Comparison of ENCODE assay signal across 7 mouse cellular contexts in the genomic region with DNA sequence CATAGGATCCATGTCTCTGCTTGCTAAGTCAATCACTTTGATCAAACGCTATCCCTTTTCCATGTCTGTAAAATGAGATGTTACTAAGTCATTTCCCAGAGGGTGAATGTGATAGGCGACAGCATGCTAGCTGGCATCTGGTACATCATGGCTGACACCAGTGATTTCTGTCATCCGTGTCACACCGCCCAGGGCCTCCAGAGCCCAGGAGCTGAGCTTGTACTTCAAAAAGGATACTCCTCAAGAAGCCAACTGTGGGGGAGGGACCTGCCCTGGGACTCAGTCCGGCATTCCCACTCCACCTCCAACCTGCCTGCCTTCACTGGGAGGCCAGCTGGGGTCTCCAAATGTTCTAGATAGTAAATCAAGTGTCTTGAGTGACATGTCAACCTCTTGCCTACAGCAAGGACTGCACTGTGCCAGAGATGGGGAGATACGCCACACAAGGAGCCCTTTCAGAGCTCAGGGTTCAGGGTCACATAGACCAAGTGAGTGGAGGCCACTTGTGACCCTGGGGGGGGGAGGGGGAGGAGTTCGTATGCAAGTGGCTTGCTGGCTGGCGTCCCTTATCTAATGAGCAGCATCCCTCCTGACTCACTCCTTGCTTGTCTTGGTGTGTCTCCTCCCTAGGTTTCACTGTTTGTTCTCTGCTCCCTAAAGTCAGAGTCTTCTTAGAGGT. TPM values are rescaled to one million over a fixed set of nuclear protein-coding genes. Genes with fewer than 3 reads are reported as not detected.
DNase-seq lines count a peak whose midpoint lies in the region; ATAC-seq and TF ChIP-seq lines count a peak whose summit lies in the region.

No protein-coding gene starts in this region.

- no peaks in the 10 kb centered on the region for H3K9me3 ChIP-seq in megakaryocyte, embryonic 14.5 days
- H3K9me3 ChIP-seq in forebrain, embryonic 12.5 days: no peaks in the 10 kb centered on the region
- H3K9me3 ChIP-seq in liver, embryonic 14.5 days (ENCODE audit: control insufficient read depth, low read length): no peaks in the 10 kb centered on the region
- peaks cover 9% of the 10 kb centered on the region for H3K9me3 ChIP-seq in stomach, embryonic 16.5 days (replicated peaks; ENCODE audit: control insufficient read depth, low read length)

- H3K36me3 ChIP-seq in megakaryocyte, embryonic 14.5 days (replicated peaks; ENCODE audit: low read length): peaks cover 14% of the 10 kb centered on the region
- H3K36me3 ChIP-seq in forebrain, embryonic 12.5 days (replicated peaks): no peaks in the 10 kb centered on the region
- H3K36me3 ChIP-seq in liver, embryonic 14.5 days (replicated peaks; ENCODE audit: control insufficient read depth, insufficient read depth, low read depth): peaks cover 44% of the 10 kb centered on the region
- H3K36me3 ChIP-seq in stomach, embryonic 16.5 days (ENCODE audit: control insufficient read depth, insufficient read depth, low read length): no peaks in the 10 kb centered on the region

- ATAC-seq in megakaryocyte, adult 5-6 weeks (ENCODE audit: poor library complexity, severe bottlenecking): no peak
- no peak for ATAC-seq in forebrain, embryonic 12.5 days (ENCODE audit: low FRiP score)
- ATAC-seq in liver, embryonic 14.5 days (ENCODE audit: insufficient read depth): peak; percentile 68
- no peak for ATAC-seq in stomach, embryonic 16.5 days (ENCODE audit: insufficient read depth, low FRiP score)

- H3K4me3 ChIP-seq in megakaryocyte, embryonic 14.5 days (replicated peaks): peak overlapping the region; percentile 97
- H3K4me3 ChIP-seq in forebrain, embryonic 12.5 days (replicated peaks): peak overlapping the region; percentile 65
- peak overlapping the region; percentile 96 for H3K4me3 ChIP-seq in liver, embryonic 14.5 days (ENCODE audit: insufficient read depth in 1 of 2, low read depth in 2 of 2, low read length in 2 of 2)
- H3K4me3 ChIP-seq in stomach, embryonic 16.5 days (replicated peaks; ENCODE audit: low read length): peak overlapping the region; percentile 71

- peaks cover 53% of the 10 kb centered on the region for H3K4me1 ChIP-seq in megakaryocyte, embryonic 14.5 days
- peaks cover 26% of the 10 kb centered on the region for H3K4me1 ChIP-seq in forebrain, embryonic 12.5 days
- H3K4me1 ChIP-seq in liver, embryonic 14.5 days (replicated peaks; ENCODE audit: control insufficient read depth in 2 of 2, insufficient read depth in 2 of 2, low read length in 1 of 2): peaks cover 36 to 55% of the 10 kb centered on the region in 2 experiments
- H3K4me1 ChIP-seq in stomach, embryonic 16.5 days (ENCODE audit: control insufficient read depth, insufficient read depth, low read length): peaks cover 29% of the 10 kb centered on the region

- H3K27me3 ChIP-seq in megakaryocyte, embryonic 14.5 days (replicated peaks): peaks cover 7% of the 10 kb centered on the region
- peaks cover 11% of the 10 kb centered on the region; the same call in 1 of the 2 replicates for H3K27me3 ChIP-seq in forebrain, embryonic 12.5 days
- H3K27me3 ChIP-seq in liver, embryonic 14.5 days (ENCODE audit: control insufficient read depth, insufficient read depth, low read length): no peaks in the 10 kb centered on the region
- H3K27me3 ChIP-seq in stomach, embryonic 16.5 days (ENCODE audit: control insufficient read depth, insufficient read depth, low read length): no peaks in the 10 kb centered on the region

- WGBS in forebrain, embryonic 12.5 days: 78% methylated on average over 8 of the region's 8 CpGs
- WGBS in liver, embryonic 14.5 days (ENCODE audit: insufficient replicate concordance): 34% methylated on average over 8 of the region's 8 CpGs
- 66% methylated on average over 8 of the region's 8 CpGs for WGBS in stomach, embryonic 16.5 days

- TF ChIP-seq CTCF in liver, embryonic 14.5 days (IDR thresholded peaks at IDR 0.05; ENCODE audit: low read depth): no peak

- TF ChIP-seq EP300 in liver, embryonic 14.5 days (IDR thresholded peaks at IDR 0.05; ENCODE audit: low read depth): peak; percentile 8; the same call in 1 of the 2 replicates

- DNase-seq in liver, embryonic 14.5 days (ENCODE audit: low read depth in 3 of 3, low spot score in 3 of 3): peak; percentile 66 to 84 (median 78)
- DNase-seq in right cerebral cortex, postnatal 4 days: no peak
- no peak for DNase-seq in right cerebral cortex, adult 18-20 months

- H3K4me2 ChIP-seq in forebrain, embryonic 12.5 days: peak overlapping the region; percentile 95
- H3K4me2 ChIP-seq in liver, embryonic 14.5 days (ENCODE audit: low read depth): peak overlapping the region; percentile 74
- H3K4me2 ChIP-seq in stomach, embryonic 16.5 days (ENCODE audit: low read depth, low read length): peak overlapping the region; percentile 94; the same call in 1 of the 2 replicates

- 0 out of 2 replicates have a peak overlapping the region, but pooled peaks have one; percentile 25 for H3K9ac ChIP-seq in forebrain, embryonic 12.5 days
- H3K9ac ChIP-seq in liver, embryonic 14.5 days (replicated peaks): peak overlapping the region; percentile 100
- peak overlapping the region; percentile 81; the same call in 1 of the 2 replicates for H3K9ac ChIP-seq in stomach, embryonic 16.5 days (ENCODE audit: low read length)

- H3K27ac ChIP-seq in forebrain, embryonic 12.5 days: no peak overlapping the region
- peak overlapping the region; percentile 94 for H3K27ac ChIP-seq in liver, embryonic 14.5 days
- H3K27ac ChIP-seq in stomach, embryonic 16.5 days (ENCODE audit: low read length): no peak overlapping the region

RNA-seq across cellular contexts. Expression of gene Fam210b, which starts 1.7 kb away (rescaled TPM):
- polyA plus RNA-seq in megakaryocyte, embryonic 14.5 days (2012; ENCODE audit: insufficient read depth, low replicate concordance): 2.9 and 4.3 TPM in 2 replicates
- 3.4 TPM in 2 replicates for total RNA-seq in megakaryocyte, adult 5-6 weeks (2015)
- 1.5 and 2.3 TPM in 2 replicates for total RNA-seq in megakaryocyte, adult 5-6 weeks (2017)
- 22.4 and 24.1 TPM in 2 replicates for polyA plus RNA-seq in forebrain, embryonic 12.5 days (2016; fragmentation: Nextera tagmentation; extraction: Ambion mirVana)
- polyA plus RNA-seq in liver, embryonic 14.5 days (2012; rRNA removed): 44.5 and 61.2 TPM in 2 replicates
- 107 and 109 TPM in 2 replicates for polyA plus RNA-seq in liver, embryonic 14.5 days (2014; fragmentation: Nextera tagmentation; extraction: Ambion mirVana)
- 21.6 and 23.6 TPM in 2 replicates for polyA plus RNA-seq in stomach, embryonic 16.5 days (2015; fragmentation: Nextera tagmentation; extraction: Ambion mirVana)

RNA-seq across cellular contexts. Expression of gene Aurka, which starts 23.3 kb away (rescaled TPM):
- 7.0 and 9.6 TPM in 2 replicates for polyA plus RNA-seq in megakaryocyte, embryonic 14.5 days (2012; ENCODE audit: insufficient read depth, low replicate concordance)
- total RNA-seq in megakaryocyte, adult 5-6 weeks (2015): 46.6 and 51.4 TPM in 2 replicates
- total RNA-seq in megakaryocyte, adult 5-6 weeks (2017): 79.4 and 81.0 TPM in 2 replicates
- polyA plus RNA-seq in forebrain, embryonic 12.5 days (2016; fragmentation: Nextera tagmentation; extraction: Ambion mirVana): 136 and 146 TPM in 2 replicates
- polyA plus RNA-seq in liver, embryonic 14.5 days (2012; rRNA removed): 60.1 and 64.4 TPM in 2 replicates
- polyA plus RNA-seq in liver, embryonic 14.5 days (2014; fragmentation: Nextera tagmentation; extraction: Ambion mirVana): 131 and 142 TPM in 2 replicates
- 81.6 and 82.0 TPM in 2 replicates for polyA plus RNA-seq in stomach, embryonic 16.5 days (2015; fragmentation: Nextera tagmentation; extraction: Ambion mirVana)

RNA-seq across cellular contexts. Expression of gene Cstf1, which starts 23.4 kb away (rescaled TPM):
- polyA plus RNA-seq in megakaryocyte, embryonic 14.5 days (2012; ENCODE audit: insufficient read depth, low replicate concordance): 7.2 and 7.4 TPM in 2 replicates
- 18.5 and 19.7 TPM in 2 replicates for total RNA-seq in megakaryocyte, adult 5-6 weeks (2015)
- total RNA-seq in megakaryocyte, adult 5-6 weeks (2017): 34.4 and 39.7 TPM in 2 replicates
- 44.1 and 45.4 TPM in 2 replicates for polyA plus RNA-seq in forebrain, embryonic 12.5 days (2016; fragmentation: Nextera tagmentation; extraction: Ambion mirVana)
- polyA plus RNA-seq in liver, embryonic 14.5 days (2012; rRNA removed): 22.9 and 24.0 TPM in 2 replicates
- polyA plus RNA-seq in liver, embryonic 14.5 days (2014; fragmentation: Nextera tagmentation; extraction: Ambion mirVana): 23.9 and 25.5 TPM in 2 replicates
- 30.1 and 31.2 TPM in 2 replicates for polyA plus RNA-seq in stomach, embryonic 16.5 days (2015; fragmentation: Nextera tagmentation; extraction: Ambion mirVana)

RNA-seq across cellular contexts. Expression of gene Cass4, which starts 46.5 kb away (rescaled TPM):
- 5.9 TPM in 2 replicates for polyA plus RNA-seq in megakaryocyte, embryonic 14.5 days (2012; ENCODE audit: insufficient read depth, low replicate concordance)
- total RNA-seq in megakaryocyte, adult 5-6 weeks (2015): 4.0 TPM in 2 replicates
- 3.6 and 5.3 TPM in 2 replicates for total RNA-seq in megakaryocyte, adult 5-6 weeks (2017)
- 0.17 and 0.18 TPM in 2 replicates for polyA plus RNA-seq in forebrain, embryonic 12.5 days (2016; fragmentation: Nextera tagmentation; extraction: Ambion mirVana)
- 0.30 and 0.45 TPM in 2 replicates for polyA plus RNA-seq in liver, embryonic 14.5 days (2012; rRNA removed)
- 0.75 and 0.76 TPM in 2 replicates for polyA plus RNA-seq in liver, embryonic 14.5 days (2014; fragmentation: Nextera tagmentation; extraction: Ambion mirVana)
- 0.18 and 0.44 TPM in 2 replicates for polyA plus RNA-seq in stomach, embryonic 16.5 days (2015; fragmentation: Nextera tagmentation; extraction: Ambion mirVana)

Comparison
In these comparisons a context has a peak if more than half of its experiments do, and no peak if none do; other contexts are left out.
1. H3K9ac ChIP-seq: peak in every context shown above with its lines; median percentile 100 in liver, embryonic 14.5 days; 81 in stomach, embryonic 16.5 days; 25 in forebrain, embryonic 12.5 days.
2. DNase-seq: peak in liver, embryonic 14.5 days (3 of 3); none in right cerebral cortex, postnatal 4 days (single experiment) and right cerebral cortex, adult 18-20 months (single experiment).
3. Peak in every context shown above with its lines, with median percentiles within 50 percentile points of each other: H3K4me3 ChIP-seq and H3K4me2 ChIP-seq.